Mouse (Mus musculus): ENCODE measurements around the gene Kcna7. TPM values are rescaled to one million over a fixed set of nuclear protein-coding genes. Genes with fewer than 3 reads are reported as not detected.

Gene Kcna7
- total RNA-seq, 2 experiments from 2014 or later, result 73.7 to 107 TPM

GRCm38 (mm10) chr7:45420615-45420919, 15.1 kb downstream of the Kcna7 start, which contains the start of gene Lhb:
Gene Lhb, plus strand, starts transcription at chr7:45420820.
- DNase-seq, result no peak

DNA sequence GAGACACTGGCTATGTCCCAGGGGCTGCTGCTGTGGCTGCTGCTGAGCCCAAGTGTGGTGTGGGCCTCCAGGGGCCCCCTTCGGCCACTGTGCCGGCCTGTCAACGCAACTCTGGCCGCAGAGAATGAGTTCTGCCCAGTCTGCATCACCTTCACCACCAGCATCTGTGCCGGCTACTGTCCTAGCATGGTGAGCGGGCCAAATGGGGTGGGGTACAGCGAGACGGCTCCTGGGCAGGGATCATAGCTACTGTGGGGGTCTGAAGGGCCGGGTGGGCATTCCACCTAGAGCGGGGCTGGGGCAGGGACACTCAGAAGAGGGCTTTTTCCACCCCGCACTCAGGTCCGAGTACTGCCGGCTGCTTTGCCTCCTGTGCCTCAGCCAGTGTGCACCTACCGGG, 15.7 kb downstream of the Kcna7 start:
- no peak for DNase-seq

- DNase-seq, result peak; percentile 43
These were observed 21.1 kb downstream of the Kcna7 start for GRCm38 (mm10) chr7:45426556-45426955.

GRCm38 (mm10) chr7:45433835-45434202, 28.4 kb downstream of the Kcna7 start:
- DNase-seq, result no peak

DNA sequence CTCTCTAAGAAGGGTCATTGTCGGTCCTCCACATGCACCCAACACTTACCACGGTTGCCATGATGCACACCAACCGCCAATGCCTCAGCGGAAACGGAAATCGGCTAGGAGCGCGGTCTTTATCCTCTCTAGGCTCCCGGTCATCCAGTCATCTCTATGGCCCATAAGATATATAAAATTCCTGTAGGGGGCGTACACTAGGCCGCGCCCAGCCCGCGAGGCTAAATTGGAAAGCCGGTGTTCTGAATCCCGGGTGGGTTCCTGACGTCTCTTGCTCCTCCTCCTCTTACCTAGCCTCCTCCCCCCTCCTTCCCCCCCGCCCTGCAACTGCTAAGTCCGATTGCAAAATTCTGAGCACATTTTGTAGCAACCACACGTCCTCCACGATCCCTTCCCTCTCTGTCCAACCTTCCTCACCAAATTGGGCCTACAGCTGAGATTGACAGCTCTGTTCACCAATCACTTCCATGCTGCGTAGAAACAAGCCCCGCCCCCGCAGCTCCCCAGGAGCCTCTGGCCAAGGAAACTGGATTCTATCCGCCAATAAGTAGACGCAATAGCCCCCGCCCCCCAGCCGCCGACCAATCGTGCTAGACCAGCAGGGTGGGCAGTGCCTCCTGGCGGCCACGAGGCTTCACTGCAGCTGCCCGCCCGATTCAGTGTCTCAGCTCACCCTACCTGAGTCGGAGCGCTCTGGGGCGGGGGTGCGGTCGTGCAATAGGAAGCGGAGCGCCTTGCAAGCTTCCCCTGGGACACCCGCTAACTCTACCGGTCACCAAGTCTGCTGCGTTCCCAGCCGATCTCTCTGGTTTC, 29.0 kb downstream of the Kcna7 start, which contains the start of gene Gys1:
TSS of gene Gys1 (plus strand) at position 642 of the 813 bp plus-strand sequence.
- peak; percentile 100 for DNase-seq

DNA sequence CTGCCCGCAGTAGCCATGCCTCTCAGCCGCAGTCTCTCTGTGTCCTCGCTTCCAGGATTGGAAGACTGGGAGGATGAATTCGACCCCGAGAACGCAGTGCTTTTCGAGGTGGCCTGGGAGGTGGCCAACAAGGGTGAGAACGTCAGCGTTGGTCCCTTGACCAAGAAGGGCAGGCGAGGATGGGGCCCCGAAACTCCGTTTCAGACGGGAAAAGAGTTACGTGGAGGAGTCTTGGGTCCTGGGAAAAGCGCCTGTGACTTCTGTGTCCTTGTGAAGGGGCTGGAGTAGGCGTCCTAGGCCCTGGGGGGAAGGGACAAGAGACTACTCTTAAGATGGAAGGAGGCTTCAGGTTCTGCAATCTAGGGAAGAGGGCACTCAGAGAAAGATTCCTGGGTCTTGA, 29.6 kb downstream of the Kcna7 start:
- no peak for DNase-seq

- no peak for DNase-seq
These were observed 31.0 kb downstream of the Kcna7 start for GRCm38 (mm10) chr7:45436444-45436843.

DNA sequence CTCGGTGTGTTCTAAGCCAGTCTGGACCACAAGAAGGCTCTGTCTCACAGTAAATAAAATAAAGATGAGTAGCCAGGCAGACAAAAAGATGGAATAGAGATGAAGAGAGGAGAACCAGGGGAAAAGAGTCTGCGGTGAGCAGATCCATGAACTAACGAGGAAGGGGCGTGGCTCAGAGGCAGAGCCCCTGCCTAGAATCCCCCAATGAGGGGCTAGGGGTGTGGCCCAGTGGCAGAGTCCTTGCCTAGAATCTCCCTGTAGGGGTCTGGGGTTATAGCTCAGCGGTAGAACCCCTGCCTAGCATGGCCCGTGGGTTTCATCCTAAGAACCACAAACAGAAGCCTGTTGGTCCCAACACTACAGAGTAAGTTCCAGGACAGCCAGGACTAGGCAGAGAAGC, 31.6 kb downstream of the Kcna7 start:
- DNase-seq, result no peak

DNA sequence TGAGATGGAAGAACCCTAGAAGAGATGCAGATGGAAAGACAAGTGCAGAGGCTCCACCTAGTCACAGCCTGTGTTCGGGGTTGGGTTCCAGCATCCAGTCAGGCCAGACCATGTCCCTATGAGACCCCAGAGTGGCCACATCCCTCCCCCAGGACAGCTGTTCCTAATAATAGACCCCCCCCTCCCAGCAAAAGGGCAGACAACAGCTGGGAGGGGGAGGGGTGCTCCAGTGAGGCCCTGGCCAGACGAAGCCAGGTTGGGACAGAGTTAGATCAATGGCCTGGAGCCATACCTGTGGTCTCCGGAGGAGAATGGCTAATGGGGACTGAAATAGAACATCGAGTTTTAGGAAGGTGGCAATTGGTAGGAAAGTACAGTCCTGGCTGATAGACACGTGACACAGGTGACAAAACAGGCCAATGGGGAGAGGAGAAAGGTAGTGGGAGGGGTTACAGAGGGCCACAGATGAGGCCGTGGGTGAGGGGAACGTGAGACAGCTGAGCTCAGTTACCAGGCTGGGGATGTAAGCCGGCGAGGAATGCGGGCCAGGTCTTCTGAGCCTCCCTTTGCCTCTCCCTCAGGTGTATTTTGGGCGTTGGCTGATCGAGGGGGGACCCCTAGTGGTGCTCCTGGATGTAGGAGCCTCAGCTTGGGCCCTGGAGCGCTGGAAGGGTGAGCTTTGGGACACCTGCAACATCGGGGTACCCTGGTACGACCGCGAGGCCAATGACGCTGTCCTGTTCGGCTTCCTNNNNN, 32.2 kb downstream of the Kcna7 start, which contains the start of gene Ruvbl2:
TSS of gene Ruvbl2 (minus strand) at position 576 of the 756 bp plus-strand sequence.
- peak; percentile 81 for DNase-seq

DNA sequence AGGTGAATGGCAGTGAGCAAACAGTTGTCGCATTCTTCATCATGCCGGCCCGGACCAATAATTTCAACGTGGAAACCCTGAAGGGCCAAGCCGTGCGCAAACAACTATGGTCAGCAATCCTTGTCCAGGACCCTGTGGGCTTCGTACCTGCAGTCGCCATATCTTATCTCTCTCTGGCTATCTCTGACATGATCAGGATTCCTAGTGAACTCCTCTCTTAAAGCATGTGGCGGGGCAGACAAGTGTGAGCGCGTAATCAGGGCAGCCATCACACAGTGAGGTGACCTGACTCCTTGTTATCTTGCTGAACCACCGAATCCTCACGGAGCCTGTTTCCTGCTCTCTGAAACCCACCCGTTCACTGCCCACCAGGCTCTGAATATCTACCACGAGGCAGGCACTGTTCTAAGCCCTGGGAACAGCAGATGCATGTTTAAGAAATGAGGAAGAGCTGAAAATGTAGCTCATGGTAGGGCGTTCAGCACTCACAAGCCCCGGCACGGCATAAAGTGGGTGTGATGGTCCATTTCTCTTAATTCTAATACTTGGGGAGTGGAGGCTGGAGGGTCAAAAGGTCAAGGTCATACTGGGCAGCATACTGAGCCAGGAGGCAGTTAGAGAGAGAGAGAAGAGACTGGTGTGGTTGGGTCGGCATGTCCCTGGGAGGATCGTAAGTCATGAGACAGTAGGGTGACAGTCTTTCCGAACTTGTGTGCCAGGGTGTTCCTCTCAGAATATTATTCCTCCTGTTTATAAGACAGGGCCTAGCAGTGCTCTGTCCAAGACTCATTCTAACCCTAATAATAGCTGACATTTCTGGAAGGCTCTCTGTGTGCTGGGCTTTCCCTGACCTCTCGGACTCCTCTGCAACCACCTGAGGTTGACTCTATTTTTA, 38.3 kb downstream of the Kcna7 start:
- peak; percentile 54 for DNase-seq

DNA sequence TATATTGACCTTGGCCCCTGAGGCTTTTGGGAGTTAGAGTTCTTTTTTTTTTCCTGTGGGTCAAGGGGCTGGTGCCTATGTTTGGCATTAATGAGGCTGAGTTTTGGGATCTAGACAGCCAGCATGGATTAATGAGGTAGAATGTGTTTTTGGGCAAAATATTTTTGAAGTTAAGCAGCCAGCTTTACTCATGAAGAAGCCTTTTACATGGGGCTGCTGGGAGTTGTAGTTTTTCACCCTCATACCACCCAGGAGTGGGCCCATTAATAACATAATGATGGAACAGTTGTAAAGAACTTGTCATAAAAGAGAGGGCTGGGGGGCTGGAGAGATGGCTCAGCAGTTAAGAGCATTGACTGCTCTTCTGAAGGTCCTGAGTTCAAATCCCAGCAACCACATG, 41.1 kb downstream of the Kcna7 start:
- DNase-seq, result no peak

DNA sequence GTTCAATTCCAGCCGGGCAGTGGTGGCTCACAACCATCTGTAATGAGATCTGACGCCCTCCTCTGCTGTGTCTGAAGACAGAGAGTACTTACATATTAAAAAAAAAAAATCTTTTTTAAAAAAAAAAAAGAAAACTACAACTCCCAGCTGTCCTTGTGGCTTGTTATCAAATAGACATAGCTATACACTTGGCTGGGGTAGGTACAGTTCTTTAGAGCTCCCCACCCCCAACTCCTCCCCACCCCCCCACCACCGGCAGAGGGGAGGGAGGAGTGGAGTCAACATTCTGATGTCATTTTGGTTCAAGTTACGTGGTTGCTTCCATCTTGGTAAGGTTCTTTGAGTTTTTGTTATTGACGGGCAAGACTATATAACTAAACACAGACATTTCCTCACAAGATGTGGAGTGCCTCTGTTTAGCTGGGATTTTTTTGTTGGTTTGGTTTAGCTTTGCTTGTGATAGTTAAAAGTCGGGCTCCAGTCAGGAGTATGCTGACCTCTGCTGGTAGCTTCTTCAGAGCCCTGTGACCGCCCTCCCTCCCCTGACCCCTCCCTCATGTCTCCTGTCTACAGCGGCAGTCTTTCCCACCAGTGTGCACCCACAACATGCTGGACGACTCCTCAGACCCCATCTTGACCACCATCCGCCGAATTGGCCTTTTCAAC, 42.0 kb downstream of the Kcna7 start:
- no peak for DNase-seq

GRCm38 (mm10) chr7:45449974-45450373, 44.5 kb downstream of the Kcna7 start:
- DNase-seq, result no peak

DNA sequence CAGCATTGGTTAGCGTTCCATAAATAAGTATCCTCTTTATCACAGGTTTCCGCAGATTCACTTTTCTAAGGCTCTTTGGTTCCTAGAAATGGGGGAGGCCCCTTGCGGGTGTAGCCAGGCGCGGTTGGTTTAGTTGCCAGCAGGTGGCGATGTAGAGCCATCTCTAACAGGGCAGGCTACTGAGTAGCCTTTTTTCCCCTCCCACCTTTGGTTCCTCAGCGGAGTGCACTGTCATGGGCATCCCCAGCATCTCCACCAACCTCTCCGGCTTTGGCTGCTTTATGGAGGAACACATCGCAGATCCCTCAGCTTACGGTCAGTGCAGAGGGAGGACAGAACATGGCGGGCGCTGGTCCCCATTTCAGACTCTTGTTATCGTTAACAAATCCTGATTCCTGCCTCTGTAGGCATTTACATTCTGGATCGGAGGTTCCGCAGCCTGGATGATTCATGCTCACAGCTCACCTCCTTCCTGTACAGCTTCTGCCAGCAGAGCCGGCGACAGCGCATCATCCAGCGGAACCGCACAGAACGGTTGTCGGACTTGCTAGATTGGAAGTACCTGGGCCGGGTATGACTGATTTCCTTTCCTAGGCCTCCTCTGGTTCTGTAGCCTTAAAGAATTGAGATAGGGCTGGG, 46.0 kb downstream of the Kcna7 start:
- DNase-seq, result peak; percentile 67

DNA sequence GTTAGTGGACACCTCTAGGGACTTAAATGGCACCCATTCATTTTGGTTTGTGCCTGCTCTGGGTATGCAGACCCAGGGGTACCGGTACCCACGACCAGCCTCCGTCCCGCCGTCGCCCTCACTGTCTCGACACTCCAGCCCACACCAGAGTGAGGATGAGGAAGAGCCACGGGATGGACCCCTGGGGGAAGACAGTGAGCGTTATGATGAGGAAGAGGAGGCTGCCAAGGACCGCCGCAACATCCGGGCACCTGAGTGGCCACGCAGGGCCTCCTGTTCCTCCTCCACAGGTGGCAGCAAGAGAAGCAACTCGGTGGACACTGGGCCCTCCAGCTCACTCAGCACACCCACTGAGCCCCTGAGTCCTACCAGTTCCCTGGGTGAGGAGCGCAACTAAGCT, 49.5 kb downstream of the Kcna7 start:
- DNase-seq, result no peak

DNA sequence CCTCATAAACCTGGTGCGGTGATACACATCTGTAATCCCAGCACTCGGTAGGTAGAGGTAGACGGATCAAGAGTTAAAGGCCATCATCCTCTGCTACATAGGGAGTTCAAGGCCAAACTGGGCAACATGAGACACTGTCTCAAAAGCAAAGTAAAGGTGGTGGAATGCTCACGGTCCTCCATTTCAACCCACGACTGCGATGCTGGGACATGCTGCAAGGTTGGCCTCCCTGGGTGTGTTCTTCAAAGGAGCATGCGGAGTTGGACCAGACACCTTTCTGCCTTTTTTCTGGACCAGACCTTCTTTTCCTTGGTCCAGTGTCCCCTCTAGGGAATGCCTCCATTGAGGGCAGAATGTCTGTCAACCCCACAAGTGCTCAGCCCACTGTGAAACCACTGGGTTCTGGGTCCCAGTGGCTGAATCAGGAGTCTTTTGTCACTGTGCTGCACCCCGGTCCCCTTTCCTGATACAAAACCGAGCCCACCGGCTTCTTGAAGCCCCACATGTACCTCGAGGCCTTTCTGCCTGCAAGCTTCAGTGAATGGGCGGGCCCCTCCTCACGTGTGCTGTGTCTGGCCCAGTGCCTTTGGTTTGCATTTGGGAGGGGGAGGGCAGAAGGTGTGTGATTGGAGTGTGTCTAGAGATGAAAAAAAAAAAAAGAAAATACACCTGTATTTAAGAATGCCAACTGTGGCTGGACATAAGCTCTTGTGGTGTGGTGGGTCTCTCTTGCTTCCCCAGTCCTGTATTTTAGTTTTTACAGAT, 50.7 kb downstream of the Kcna7 start:
- DNase-seq, result no peak

DNA sequence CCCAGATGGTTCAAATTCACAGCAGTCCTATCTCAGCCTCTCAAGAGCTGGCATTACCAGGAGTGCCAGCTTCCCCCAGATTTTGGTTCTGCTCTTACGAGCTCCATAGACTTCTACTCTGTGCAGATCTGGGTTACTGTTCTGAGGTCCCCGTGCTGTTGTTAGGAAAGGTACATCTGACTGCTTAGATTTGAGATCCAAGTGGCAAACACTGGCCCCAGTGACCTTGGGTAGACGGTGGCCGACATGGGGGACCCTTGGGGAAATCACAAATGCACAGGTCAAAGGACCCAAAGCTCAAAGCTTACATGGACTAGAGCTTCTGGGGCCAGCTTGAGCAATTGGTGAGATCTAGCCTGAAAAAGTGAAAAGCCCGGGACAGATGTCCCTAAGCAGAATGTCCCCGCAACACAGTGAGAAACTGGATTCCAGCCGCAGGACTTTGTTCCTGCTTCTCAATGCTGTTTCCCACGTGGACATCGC, 51.3 kb downstream of the Kcna7 start:
- no peak for DNase-seq

DNA sequence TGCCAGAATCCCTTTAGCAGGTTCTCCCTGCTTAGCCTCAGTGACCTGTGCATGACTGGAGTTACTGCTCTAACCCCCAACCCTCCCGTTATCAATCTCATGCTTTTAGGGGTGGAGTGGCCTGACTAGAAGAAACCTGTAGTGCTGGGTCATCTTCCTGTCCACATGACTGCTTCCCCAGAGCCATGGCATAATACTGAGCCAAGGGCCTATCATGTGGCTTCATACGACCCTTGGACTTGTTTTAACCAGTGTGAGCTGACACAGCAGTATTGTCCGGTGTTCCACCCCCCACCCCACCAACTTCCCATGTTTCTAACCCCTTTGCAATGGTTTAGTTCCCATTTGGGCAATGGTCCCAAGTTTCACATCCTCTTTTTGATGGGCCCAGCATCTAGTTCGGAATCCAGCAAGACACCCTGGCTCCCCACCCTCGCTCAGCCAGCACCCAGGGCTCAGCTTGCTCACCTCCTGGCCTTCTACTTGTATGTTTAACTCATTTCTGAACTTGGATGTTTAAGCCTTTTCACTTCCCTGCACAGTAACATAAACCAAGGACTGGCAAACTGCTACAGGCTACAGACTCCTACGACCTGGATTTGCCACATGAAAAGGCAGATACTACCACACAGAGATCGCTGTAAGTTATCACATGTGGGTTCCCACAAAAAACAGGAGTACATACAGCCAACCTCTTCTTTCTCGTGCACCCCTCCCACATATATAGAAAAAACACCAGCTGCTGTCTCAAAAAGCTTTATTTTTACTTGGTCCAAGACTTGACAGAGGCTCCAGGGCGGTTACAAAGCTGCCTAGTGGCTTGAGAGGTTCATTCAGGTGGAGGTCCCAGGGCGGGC, 52.0 kb downstream of the Kcna7 start:
- peak; percentile 48 for DNase-seq

All from gastrocnemius, postnatal 25 days (tissue).